Mouse (Mus musculus) lung, postnatal 10 days (tissue): Measurements from ENCODE around the gene Ube2z.
A peak's percentile ranks its signal among the peaks of the same experiment; 100 is the strongest.

ENCODE experiments used
- DNase-seq: peaks from one replicate; pipeline ENCODE4 v3.0.0; 2021

Ube2z gene

GRCm38 (mm10) chr11:96050854-96051253 lies 14.3 kb downstream of the Ube2z start:
- no peak for DNase-seq

- DNase-seq: no peak
Observed at GRCm38 (mm10) chr11:96049939-96050338, 15.2 kb downstream of the Ube2z start.

- DNase-seq: no peak
Observed at GRCm38 (mm10) chr11:96047469-96048373, 17.5 kb downstream of the Ube2z start.

- no peak for DNase-seq
Observed at GRCm38 (mm10) chr11:96046793-96047192, 18.4 kb downstream of the Ube2z start.

- DNase-seq: no peak
Observed at GRCm38 (mm10) chr11:96046028-96046427, 19.2 kb downstream of the Ube2z start.

GRCm38 (mm10) chr11:96044803-96045567 lies 20.2 kb downstream of the Ube2z start:
- DNase-seq: no peak

GRCm38 (mm10) chr11:96038560-96038959 lies 26.6 kb downstream of the Ube2z start:
- DNase-seq: no peak

GRCm38 (mm10) chr11:96037499-96037898 lies 27.7 kb downstream of the Ube2z start:
- no peak for DNase-seq

- DNase-seq: peak; percentile 33
Observed at GRCm38 (mm10) chr11:96035133-96035532, 30.1 kb downstream of the Ube2z start.

GRCm38 (mm10) chr11:96034596-96035052 lies 30.6 kb downstream of the Ube2z start, which contains the start of gene Snf8:
Snf8 (plus strand) TSS chr11:96034885.
- DNase-seq: peak; percentile 96

- DNase-seq: no peak
Observed at GRCm38 (mm10) chr11:96034116-96034515, 31.1 kb downstream of the Ube2z start.

GRCm38 (mm10) chr11:96033264-96033663 lies 31.9 kb downstream of the Ube2z start:
- DNase-seq: no peak

- DNase-seq: no peak
Observed at GRCm38 (mm10) chr11:96031701-96032100, 33.5 kb downstream of the Ube2z start.

GRCm38 (mm10) chr11:96030571-96030970 lies 34.6 kb downstream of the Ube2z start:
- no peak for DNase-seq

GRCm38 (mm10) chr11:96028130-96028529 lies 37.1 kb downstream of the Ube2z start:
- DNase-seq: no peak

- DNase-seq: no peak
Observed at GRCm38 (mm10) chr11:96020622-96021021, 44.6 kb downstream of the Ube2z start.

- no peak for DNase-seq
Observed at GRCm38 (mm10) chr11:96017941-96018351, 47.2 kb downstream of the Ube2z start.

GRCm38 (mm10) chr11:96015421-96015820 lies 49.8 kb downstream of the Ube2z start:
- DNase-seq: no peak

- DNase-seq: no peak
Observed at GRCm38 (mm10) chr11:96011982-96012381, 53.2 kb downstream of the Ube2z start.

GRCm38 (mm10) chr11:96008827-96009226 lies 56.4 kb downstream of the Ube2z start:
- DNase-seq: no peak

GRCm38 (mm10) chr11:96007516-96008235 lies 57.5 kb downstream of the Ube2z start:
- DNase-seq: no peak

- DNase-seq: peak; percentile 22
Observed at GRCm38 (mm10) chr11:96006852-96007515, 58.2 kb downstream of the Ube2z start.
